Mouse (Mus musculus) cortical plate, adult 2 months (tissue): Measurements from ENCODE around the gene Vsig1.

ENCODE experiments used
- CTCF ChIP-seq: fragments of 200-500 bp; IDR thresholded peaks from 2 replicates; pipeline ENCODE4 v1.5.1; 2011; ENCODE audit warnings: mild to moderate bottlenecking, control low read depth, low read length; ENCODE audit not compliant: insufficient read depth; ENCODE audit errors: extremely low read depth
- POLR2A ChIP-seq: fragments of 200-500 bp; IDR thresholded peaks from 2 replicates; pipeline ENCODE4 v1.6.1; 2011; ENCODE audit warnings: mild to moderate bottlenecking, low read length, control low read depth; ENCODE audit not compliant: insufficient read depth; ENCODE audit errors: extremely low read depth

DNA sequence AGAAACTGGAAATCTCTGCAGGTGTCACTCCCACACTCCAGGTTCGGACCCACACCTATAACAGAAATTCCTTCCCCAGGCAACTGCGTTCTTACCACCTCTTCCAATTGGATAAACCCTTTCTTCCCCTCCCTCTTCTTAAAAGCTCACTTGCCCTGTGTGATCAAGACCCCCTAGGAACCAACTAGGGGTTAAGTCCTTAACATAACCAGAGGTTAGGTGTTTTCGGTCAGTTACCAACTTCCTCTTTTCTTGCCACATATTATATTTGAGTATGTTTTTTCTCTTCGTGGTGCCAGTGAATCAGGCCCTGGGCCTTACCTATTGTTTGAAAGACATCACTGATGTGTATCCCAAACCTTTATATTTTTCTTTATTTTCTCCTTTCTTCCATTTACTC lies 44.0 kb upstream of the Vsig1 start:
- TF ChIP-seq CTCF, result no peak
- no peak for TF ChIP-seq POLR2A
